Mouse (Mus musculus) CH12.LX (cell line): ENCODE data around the gene Myh6. TPM values are rescaled to one million over a fixed set of nuclear protein-coding genes. Genes with fewer than 3 reads are reported as not detected.

Source experiments
- DNase-seq: peaks from one replicate; pipeline ENCODE4 v3.0.0-alpha.2; 2013; ENCODE audit errors: extremely low read depth
- H3K27ac ChIP-seq: 2 replicates; pipeline ENCODE4 v1.5.1; 2012; ENCODE audit warnings: low read depth, mild to moderate bottlenecking, control low read depth, moderate library complexity; ENCODE audit not compliant: insufficient read depth
- H3K27me3 ChIP-seq: replicated peaks from 2 replicates; pipeline ENCODE3; 2012; ENCODE audit warnings: inconsistent platforms
- H3K36me3 ChIP-seq, 2 experiments: replicated peaks in 1 of 2; 2 replicates each; pipeline versions ENCODE3 to v1.6.1; 2012; ENCODE audit warnings: inconsistent platforms in 1 of 2, low read length in 1 of 2, mild to moderate bottlenecking in 1 of 2, mixed read lengths in 1 of 2, moderate library complexity in 1 of 2; ENCODE audit not compliant: control insufficient read depth in 1 of 2, insufficient read depth in 1 of 2
- H3K4me1 ChIP-seq, 2 experiments: 2 replicates each; pipeline ENCODE4 v1.6.1; 2012; ENCODE audit warnings: inconsistent platforms in 1 of 2, moderate library complexity in 1 of 2; ENCODE audit not compliant: insufficient read depth in 2 of 2, control insufficient read depth in 1 of 2
- H3K4me2 ChIP-seq: 2 replicates; pipeline ENCODE4 v1.6.1; 2012; ENCODE audit warnings: low read depth, mild to moderate bottlenecking, control low read depth; ENCODE audit not compliant: poor library complexity, insufficient read depth, severe bottlenecking
- H3K4me3 ChIP-seq, 3 experiments: fragments of 150-350 bp in 1 of 3; sonication (generic) in 1 of 3; replicated peaks in 1 of 3; 2 replicates each; pipeline versions ENCODE3 to v1.5.1; 2011 to 2012; ENCODE audit warnings: low read depth in 2 of 3, low read length in 2 of 3, mild to moderate bottlenecking in 2 of 3, moderate library complexity in 2 of 3, control low read depth in 1 of 3, improper control_type of control experiment in 1 of 3, inconsistent platforms in 1 of 3, mixed read lengths in 1 of 3; ENCODE audit not compliant: poor library complexity in 1 of 3
- H3K79me2 ChIP-seq: replicated peaks from 2 replicates; pipeline ENCODE4 v1.6.1; 2012; ENCODE audit warnings: mild to moderate bottlenecking, moderate library complexity; ENCODE audit not compliant: control insufficient read depth, poor library complexity, insufficient read depth, severe bottlenecking; ENCODE audit errors: extremely low read depth
- H3K9ac ChIP-seq: 2 replicates; pipeline ENCODE4 v1.6.1; 2012; ENCODE audit warnings: low read depth, mild to moderate bottlenecking, control low read depth, moderate library complexity; ENCODE audit not compliant: insufficient read depth
- H3K9me3 ChIP-seq: replicated peaks from 2 replicates; pipeline ENCODE3; 2012; ENCODE audit warnings: low read length, inconsistent platforms, mixed read lengths
- CHD2 ChIP-seq: IDR thresholded peaks from 2 replicates; pipeline ENCODE4 v1.6.1; 2011; ENCODE audit warnings: low read length, improper control_type of control experiment
- CTCF ChIP-seq, 2 experiments: IDR thresholded peaks in 1 of 2; conservative IDR thresholded peaks in 1 of 2; 2 replicates each; pipeline ENCODE4 v1.5.1; 2011 to 2012; ENCODE audit warnings: low read depth in 2 of 2, low read length in 2 of 2, improper control_type of control experiment in 1 of 2, inconsistent platforms in 1 of 2, mild to moderate bottlenecking in 1 of 2, moderate library complexity in 1 of 2
- ELF1 ChIP-seq: IDR thresholded peaks from 2 replicates; pipeline ENCODE4 v1.6.1; 2014; ENCODE audit warnings: low read depth, mild to moderate bottlenecking, inconsistent platforms, low read length, improper control_type of control experiment
- EP300 ChIP-seq: IDR thresholded peaks from 2 replicates; pipeline ENCODE4 v1.6.1; 2011; ENCODE audit warnings: low read length, improper control_type of control experiment
- ETS1 ChIP-seq: conservative IDR thresholded peaks from 2 replicates; pipeline ENCODE4 v1.6.1; 2012; ENCODE audit warnings: low read depth, mild to moderate bottlenecking, inconsistent platforms, low read length, improper control_type of control experiment, moderate library complexity
- MAFK ChIP-seq: IDR thresholded peaks from 2 replicates; pipeline ENCODE4 v1.6.1; 2011; ENCODE audit warnings: low read length, improper control_type of control experiment; ENCODE audit not compliant: insufficient replicate concordance
- MAX ChIP-seq: IDR thresholded peaks from 2 replicates; pipeline ENCODE4 v1.6.1; 2011; ENCODE audit warnings: low read length, improper control_type of control experiment
- MAZ ChIP-seq: IDR thresholded peaks from 2 replicates; pipeline ENCODE4 v1.6.1; 2012; ENCODE audit warnings: low read depth, mild to moderate bottlenecking, inconsistent platforms, low read length, improper control_type of control experiment, moderate library complexity
- POLR2A ChIP-seq: IDR thresholded peaks from 2 replicates; pipeline ENCODE4 v1.6.1; 2011; ENCODE audit warnings: low read depth, mild to moderate bottlenecking, improper control_type of control experiment, low read length
- RCOR1 ChIP-seq: conservative IDR thresholded peaks from 2 replicates; pipeline ENCODE4 v1.6.1; 2012; ENCODE audit warnings: low read depth, mild to moderate bottlenecking, inconsistent platforms, low read length, improper control_type of control experiment
- SIN3A ChIP-seq: IDR thresholded peaks from 2 replicates; pipeline ENCODE4 v1.6.1; 2012; ENCODE audit warnings: low read length, improper control_type of control experiment, inconsistent platforms
- SMC3 ChIP-seq: IDR thresholded peaks from 2 replicates; pipeline ENCODE4 v1.6.1; 2011; ENCODE audit warnings: low read depth, low read length, improper control_type of control experiment
- TBP ChIP-seq: conservative IDR thresholded peaks from 2 replicates; pipeline ENCODE4 v1.6.1; 2011; ENCODE audit warnings: low read depth, low read length, improper control_type of control experiment
- TCF12 ChIP-seq: IDR thresholded peaks from 2 replicates; pipeline ENCODE4 v1.6.1; 2014; ENCODE audit warnings: low read depth, mild to moderate bottlenecking, inconsistent platforms, low read length, improper control_type of control experiment
- UBTF ChIP-seq: IDR thresholded peaks from 2 replicates; pipeline ENCODE4 v1.6.1; 2012; ENCODE audit warnings: low read depth, mild to moderate bottlenecking, inconsistent platforms, low read length, improper control_type of control experiment, moderate library complexity
- dilution Hi-C: fragments of 300-500 bp; cut with MboI; formaldehyde crosslinking; loops from 2 replicates; pipeline ENCODE4 v1.14.3; 2020; ENCODE audit warnings: low sequenced_read_pairs; ENCODE audit not compliant: extremely low pct_unique_long_range_greater_than_20kb, extremely low pct_ligation_motif_present
- in situ Hi-C: fragments of 300-500 bp; cut with MboI; formaldehyde crosslinking; loops from 3 replicates; pipeline ENCODE4 v1.14.3; 2019; ENCODE audit warnings: low sequenced_read_pairs, low pct_ligation_motif_present, low pct_unique_long_range_greater_than_20kb, mixed read lengths
- polyA plus RNA-seq: library from polyadenylated mRNA; unstranded; fragments of >175 nt; gene quantifications from 2 replicates; pipeline ENCODE4 v1.2.1, GENCODE M21; 2012; ENCODE audit warnings: low read depth; ENCODE audit not compliant: insufficient read length
- total RNA-seq, 2 experiments: library from RNA; depleted of rRNA; stranded (reverse); fragments of 300-350 nt in 1 of 2; fragments of >200 nt in 1 of 2; gene quantifications; 2 replicates each; pipeline ENCODE4 v1.2.3; 2012 to 2014

Myh6 gene
- total and polyA plus RNA-seq, 3 experiments, result 0.04 to 1.5 (median 0.98) TPM

DNA sequence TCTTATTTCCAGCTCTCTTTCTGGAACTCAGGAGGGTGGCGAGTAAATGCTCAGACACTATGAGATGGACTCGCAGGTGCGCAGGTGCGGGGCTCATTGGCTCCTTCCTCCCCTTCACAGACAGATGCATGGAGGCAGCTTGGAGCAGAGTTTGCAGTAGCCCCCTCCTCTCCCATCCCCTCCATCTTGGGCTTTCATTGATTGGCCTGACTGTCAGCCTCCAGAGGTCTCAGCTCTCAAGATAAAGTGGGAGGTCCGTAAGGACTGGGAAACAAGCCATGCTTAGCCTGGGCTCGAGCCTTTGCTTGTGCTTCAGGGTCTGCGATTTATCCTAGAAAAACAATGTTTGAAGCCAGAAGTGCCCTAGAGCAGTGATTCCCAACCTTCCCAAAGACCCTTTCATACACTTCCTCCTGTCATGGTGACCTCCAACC, 36.0 kb upstream of the Myh6 start:
- in situ Hi-C loops (no loop called here), dilution Hi-C loops (no loop called here)
- Histone ChIP-seq H3K4me3 (no peak overlapping the region), H3K27me3 (peaks cover 58% of the 10 kb centered on the region), H3K79me2 (no peaks in the 10 kb centered on the region), H3K9ac (no peak overlapping the region), H3K27ac (no peak overlapping the region), H3K9me3 (peaks cover 6% of the 10 kb centered on the region), H3K4me1 (no peaks in the 10 kb centered on the region), H3K4me2 (no peak overlapping the region), H3K36me3 (no peaks in the 10 kb centered on the region)
- no peak for TF ChIP-seq MAZ
- no peak for TF ChIP-seq ELF1
- no peak for TF ChIP-seq TBP
- TF ChIP-seq ETS1, result no peak
- no peak for TF ChIP-seq POLR2A
- no peak for TF ChIP-seq TCF12
- TF ChIP-seq EP300, result no peak
- TF ChIP-seq MAX, result no peak
- no peak for DNase-seq

DNA sequence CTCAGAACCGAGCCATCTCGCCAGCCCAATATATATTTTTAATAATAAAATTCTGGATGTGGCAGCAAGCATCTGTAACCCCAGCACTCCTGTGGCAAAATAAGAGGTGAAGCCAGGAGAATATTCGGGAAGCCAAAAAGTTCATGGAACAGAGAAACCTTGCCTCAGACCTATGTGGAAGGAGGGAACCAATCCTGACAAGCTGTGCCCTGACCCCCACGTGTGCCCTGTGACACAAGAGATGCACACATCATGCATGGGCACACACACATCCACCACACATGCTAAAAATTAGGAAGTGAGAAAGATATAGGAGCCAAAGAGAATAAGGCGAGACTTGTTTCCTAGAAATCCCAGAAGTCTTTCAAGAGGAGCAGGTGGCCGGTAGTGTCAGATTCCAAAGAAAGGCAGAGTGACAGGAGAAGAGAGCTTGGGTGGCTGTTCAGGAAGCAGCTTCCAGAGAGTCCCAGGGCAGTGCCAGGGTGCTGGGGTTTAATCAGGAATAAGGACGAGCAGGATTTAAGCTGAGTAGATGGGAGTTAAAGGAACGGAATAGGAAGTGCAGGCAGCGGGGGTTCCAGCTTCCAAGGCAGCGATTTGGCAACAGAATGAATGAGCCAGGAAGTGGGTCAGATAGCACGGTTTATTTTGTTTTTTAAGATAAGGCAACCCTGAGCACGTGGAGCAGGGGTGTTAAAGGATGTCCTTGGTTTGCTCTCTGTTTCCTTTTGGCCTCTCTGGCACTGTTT, 35.4 kb upstream of the Myh6 start:
- H3K4me3 ChIP-seq, result no peak overlapping the region
- TF ChIP-seq SIN3A (no peak), MAFK (no peak), SMC3 (no peak), CTCF (conservative IDR thresholded peaks at IDR 0.05 in 1 of 2, IDR thresholded peaks at IDR 0.05 in 1 of 2; ENCODE audit: low read depth in 2 of 2, low read length in 2 of 2) (no peak), UBTF (no peak), CHD2 (no peak), RCOR1 (no peak), ETS1 (no peak), MAX (no peak)
- H3K4me2 ChIP-seq, result no peak overlapping the region
- no peaks in the 10 kb centered on the region for H3K4me1 ChIP-seq
- dilution Hi-C loops, result no loop called here
- H3K27me3 ChIP-seq, result peaks cover 59% of the 10 kb centered on the region
- H3K79me2 ChIP-seq, result no peaks in the 10 kb centered on the region
- in situ Hi-C loops, result no loop called here
- H3K36me3 ChIP-seq, result no peaks in the 10 kb centered on the region
- H3K9ac ChIP-seq, result no peak overlapping the region
- no peak overlapping the region for H3K27ac ChIP-seq
- peaks cover 6% of the 10 kb centered on the region for H3K9me3 ChIP-seq
- DNase-seq, result no peak
